Mouse (Mus musculus) kidney, postnatal 0 days (tissue): ENCODE results near the gene Nup210l. TPM values are rescaled to one million over a fixed set of nuclear protein-coding genes. Genes with fewer than 3 reads are reported as not detected.
A peak's percentile ranks its signal among the peaks of the same experiment; 100 is the strongest.

Experiments used
- ATAC-seq: fragments of 200-750 bp; cut with Nextera tagmentation; replicated peaks from 2 replicates; pipeline ENCODE4 v1.8.0; 2017; ENCODE audit warnings: low read depth, moderate number of reproducible peaks, moderate TSS enrichment, moderate library complexity; ENCODE audit not compliant: low FRiP score
- DNase-seq: peaks from one replicate; pipeline ENCODE4 v3.0.0-alpha.2; 2016; ENCODE audit warnings: low spot score
- H3K27ac ChIP-seq: fragments of 300-500 bp; sonication (generic); 2 replicates; pipeline ENCODE4 v1.5.1; 2014; ENCODE audit warnings: mild to moderate bottlenecking
- H3K27me3 ChIP-seq: fragments of 300-500 bp; sonication (generic); 2 replicates; pipeline ENCODE4 v1.6.1; 2014; ENCODE audit warnings: low read length, mixed read lengths; ENCODE audit not compliant: insufficient read depth
- H3K36me3 ChIP-seq: fragments of 300-500 bp; sonication (generic); 2 replicates; pipeline ENCODE4 v1.6.1; 2014; ENCODE audit warnings: low read length, mixed read lengths; ENCODE audit not compliant: insufficient read depth
- H3K4me1 ChIP-seq: fragments of 300-500 bp; sonication (generic); replicated peaks from 2 replicates; pipeline ENCODE4 v1.6.1; 2014; ENCODE audit warnings: antibody characterized with exemption, low read length, mixed read lengths; ENCODE audit not compliant: insufficient read depth
- H3K4me2 ChIP-seq: fragments of 300-500 bp; sonication (generic); 2 replicates; pipeline ENCODE4 v1.6.1; 2014; ENCODE audit warnings: mild to moderate bottlenecking, low read length, moderate library complexity, mixed read lengths
- H3K4me3 ChIP-seq: fragments of 300-500 bp; sonication (generic); replicated peaks from 2 replicates; pipeline ENCODE4 v1.5.1; 2014; ENCODE audit warnings: low read depth, low read length
- H3K9ac ChIP-seq: fragments of 300-500 bp; sonication (generic); 2 replicates; pipeline ENCODE4 v1.6.1; 2014; ENCODE audit warnings: low read depth, low read length
- H3K9me3 ChIP-seq: fragments of 300-500 bp; sonication (generic); replicated peaks from 2 replicates; pipeline ENCODE4 v1.6.1; 2016; ENCODE audit warnings: low read length, inconsistent platforms, mixed read lengths
- CTCF ChIP-seq: IDR thresholded peaks from 2 replicates; pipeline ENCODE4 v1.5.1; 2016; ENCODE audit warnings: antibody characterized with exemption, low read depth, mild to moderate bottlenecking, moderate library complexity
- WGBS: fragments of 180-500 bp; shearing (Covaris S2); extraction: QIAGEN DNeasy Blood & Tissue Kit; methylation state at CpG from one replicate; pipeline ENCODE4 v1.1.7; 2014; 5-methylcytosine and 5-hydroxymethylcytosine counted together
- polyA plus RNA-seq: library from polyadenylated mRNA; unstranded; fragments of >200 nt; fragmentation: Nextera tagmentation; extraction: Ambion mirVana; gene quantifications from 2 replicates; pipeline ENCODE4 v1.2.1, GENCODE M21; 2015

Nup210l gene
- polyA plus RNA-seq, 1 experiment from 2014 or later = 0.12 TPM

DNA sequence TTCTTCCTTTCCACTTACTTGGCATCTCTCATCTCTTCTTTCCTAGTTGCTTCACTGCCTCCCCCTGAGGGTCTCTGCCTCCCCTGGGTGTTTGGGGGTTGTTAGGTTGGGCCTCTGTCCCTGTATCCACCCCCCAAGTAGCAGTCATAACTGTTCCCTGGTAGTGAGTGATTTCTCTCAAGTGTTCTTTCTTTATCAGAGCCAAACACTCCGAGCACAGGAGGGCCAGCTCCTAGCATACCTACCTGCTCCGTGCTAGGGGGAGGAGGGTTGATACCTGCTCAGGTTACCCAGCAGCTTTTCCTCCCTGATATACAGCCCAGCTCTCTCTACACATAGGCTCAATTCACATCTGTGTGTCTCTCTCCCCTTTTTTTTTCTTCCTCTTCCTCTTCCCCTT lies 15.3 kb upstream of the Nup210l start:
- no peaks in the 10 kb centered on the region for H3K9me3 ChIP-seq
- peaks cover 64% of the 10 kb centered on the region for H3K36me3 ChIP-seq
- no peak for DNase-seq
- H3K4me2 ChIP-seq = no peak overlapping the region
- H3K9ac ChIP-seq = no peak overlapping the region
- ATAC-seq = no peak
- H3K27ac ChIP-seq = no peak overlapping the region
- no peaks in the 10 kb centered on the region for H3K27me3 ChIP-seq
- WGBS = 82% methylated on average over 2 of the region's 2 CpGs
- no peak overlapping the region for H3K4me3 ChIP-seq
- TF ChIP-seq CTCF = no peak
- peaks cover 14% of the 10 kb centered on the region; the same call in 1 of the 2 replicates for H3K4me1 ChIP-seq

DNA sequence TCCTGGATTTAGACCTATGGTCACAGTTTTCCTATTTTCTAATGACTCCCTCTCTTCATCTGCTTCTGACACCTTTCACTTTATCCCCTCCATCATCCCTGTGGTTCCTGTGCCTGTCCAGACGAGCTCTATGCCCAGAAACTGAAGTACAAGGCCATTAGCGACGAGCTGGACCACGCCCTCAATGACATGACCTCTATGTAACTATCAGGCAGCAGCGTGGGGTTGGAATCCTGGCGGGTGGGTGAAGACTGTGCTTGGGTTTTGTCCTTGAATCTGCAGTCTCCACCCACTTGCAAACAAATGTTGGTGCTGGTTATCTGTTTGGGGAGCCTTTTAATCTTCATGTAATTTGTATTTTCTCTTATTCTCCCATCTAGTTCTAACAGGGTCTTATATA lies 13.0 kb upstream of the Nup210l start:
- Histone ChIP-seq H3K4me1 (no peaks in the 10 kb centered on the region), H3K36me3 (peaks cover 78% of the 10 kb centered on the region), H3K9me3 (no peaks in the 10 kb centered on the region), H3K9ac (no peak overlapping the region), H3K4me2 (no peak overlapping the region), H3K4me3 (no peak overlapping the region), H3K27ac (no peak overlapping the region), H3K27me3 (no peaks in the 10 kb centered on the region)
- ATAC-seq (no peak), DNase-seq (no peak)
- WGBS = 80% methylated on average over 6 of the region's 6 CpGs
- TF ChIP-seq CTCF = no peak

DNA sequence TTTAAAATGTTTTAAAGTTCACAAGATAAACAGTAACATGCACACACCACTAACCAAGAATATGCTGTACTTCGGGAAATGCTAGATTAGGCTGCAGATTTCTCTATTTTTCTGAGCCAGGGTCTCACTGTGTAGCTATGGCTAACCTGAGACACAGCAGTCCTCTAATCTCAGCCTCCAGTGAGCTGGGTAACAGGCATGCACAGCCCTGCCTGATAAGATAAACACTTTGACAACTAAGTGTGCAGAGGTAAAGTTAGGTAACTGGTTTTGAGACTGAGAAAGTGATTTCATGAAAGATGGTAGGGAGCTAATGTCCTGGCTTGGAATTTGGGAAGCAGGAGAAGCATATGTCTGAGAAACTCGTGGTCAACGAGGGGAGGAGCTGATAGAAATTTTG lies 9.5 kb upstream of the Nup210l start:
- Histone ChIP-seq H3K4me2 (no peak overlapping the region), H3K4me3 (no peak overlapping the region), H3K4me1 (no peaks in the 10 kb centered on the region), H3K9me3 (no peaks in the 10 kb centered on the region), H3K36me3 (peaks cover 54% of the 10 kb centered on the region), H3K27me3 (no peaks in the 10 kb centered on the region), H3K27ac (no peak overlapping the region), H3K9ac (no peak overlapping the region)
- ATAC-seq (no peak), DNase-seq (no peak)
- no peak for TF ChIP-seq CTCF
- 94% methylated on average over 3 of the region's 3 CpGs for WGBS

DNA sequence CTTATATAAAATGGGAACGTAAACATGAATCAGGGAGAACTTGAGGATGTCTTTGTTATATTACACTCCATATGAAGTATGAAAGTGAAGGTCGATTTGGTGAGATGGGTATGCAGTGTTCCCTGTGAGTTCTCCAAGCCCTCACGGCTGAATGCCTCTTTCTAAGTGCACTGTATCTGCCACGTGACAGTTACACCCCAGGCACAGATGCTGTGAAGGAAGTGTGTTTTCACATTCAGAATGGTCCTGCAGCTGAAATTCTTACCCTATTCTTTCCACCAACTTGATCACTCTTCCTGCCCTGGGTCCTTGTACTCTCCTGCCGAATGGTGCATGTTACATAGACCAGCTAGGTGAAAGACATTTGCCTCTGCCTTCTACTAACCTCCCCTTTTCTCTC lies 6.0 kb upstream of the Nup210l start:
- TF ChIP-seq CTCF = no peak
- H3K36me3 ChIP-seq = peaks cover 27% of the 10 kb centered on the region
- no peaks in the 10 kb centered on the region for H3K27me3 ChIP-seq
- H3K4me2 ChIP-seq = no peak overlapping the region
- no peak overlapping the region for H3K4me3 ChIP-seq
- 0 out of 2 replicates have a peak overlapping the region, but pooled peaks have one; percentile 31 for H3K27ac ChIP-seq
- no peaks in the 10 kb centered on the region for H3K9me3 ChIP-seq
- ATAC-seq = no peak
- H3K4me1 ChIP-seq = no peaks in the 10 kb centered on the region
- no peak overlapping the region for H3K9ac ChIP-seq
- WGBS = 74% methylated on average over 5 of the region's 5 CpGs
- DNase-seq = no peak

DNA sequence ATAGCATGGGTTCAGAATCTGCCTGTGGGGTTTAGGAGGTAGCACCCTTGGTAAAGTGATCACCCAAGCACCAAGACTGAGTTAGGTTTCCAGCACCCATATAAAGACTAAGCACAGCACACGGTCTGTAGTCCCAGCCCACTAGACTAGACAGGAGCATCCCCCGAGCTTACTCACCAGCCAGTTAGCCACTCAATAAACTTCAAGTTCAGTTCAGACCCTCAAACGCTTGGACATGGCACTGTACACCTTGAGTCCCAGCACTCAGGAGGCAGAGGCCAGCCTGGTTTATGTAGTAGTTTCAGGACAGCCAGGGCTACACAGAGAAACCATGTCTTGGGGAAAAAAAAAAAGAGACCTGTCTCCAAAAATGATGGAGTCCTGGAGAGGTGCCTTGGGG lies 2.9 kb upstream of the Nup210l start:
- 94% methylated on average over 3 of the region's 3 CpGs for WGBS
- Histone ChIP-seq H3K9me3 (no peaks in the 10 kb centered on the region), H3K4me1 (no peaks in the 10 kb centered on the region), H3K36me3 (0 out of 2 replicates have a peak, but pooled peaks cover 10% of the 10 kb centered on the region), H3K27me3 (no peaks in the 10 kb centered on the region), H3K4me3 (no peak overlapping the region), H3K4me2 (no peak overlapping the region), H3K27ac (no peak overlapping the region), H3K9ac (no peak overlapping the region)
- DNase-seq (no peak), ATAC-seq (no peak)
- TF ChIP-seq CTCF = no peak

DNA sequence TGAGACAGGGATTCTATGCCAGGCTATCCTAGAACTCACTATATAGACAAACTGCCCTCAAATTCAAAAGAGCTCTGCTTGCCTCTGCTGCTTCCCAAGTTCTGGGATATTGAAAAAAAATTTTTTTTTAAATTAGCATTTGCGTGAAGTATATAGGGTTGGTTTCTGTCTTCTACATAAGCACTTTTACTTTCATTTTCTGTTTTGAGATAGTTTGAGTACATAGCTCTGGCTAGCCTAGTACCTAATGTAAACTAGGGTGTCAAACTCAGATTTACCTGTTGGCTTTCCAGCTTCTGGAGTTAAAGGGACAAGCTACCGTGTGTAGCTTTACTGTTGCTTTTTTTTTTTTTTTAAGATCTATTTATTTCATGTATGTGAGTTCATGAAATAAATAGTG lies 2.3 kb upstream of the Nup210l start:
- WGBS = 89% methylated on average over 2 of the region's 2 CpGs
- Histone ChIP-seq H3K9ac (no peak overlapping the region), H3K4me1 (no peaks in the 10 kb centered on the region), H3K4me3 (no peak overlapping the region), H3K9me3 (no peaks in the 10 kb centered on the region), H3K4me2 (no peak overlapping the region), H3K36me3 (0 out of 2 replicates have a peak, but pooled peaks cover 10% of the 10 kb centered on the region), H3K27ac (no peak overlapping the region), H3K27me3 (no peaks in the 10 kb centered on the region)
- DNase-seq (no peak), ATAC-seq (no peak)
- no peak for TF ChIP-seq CTCF

DNA sequence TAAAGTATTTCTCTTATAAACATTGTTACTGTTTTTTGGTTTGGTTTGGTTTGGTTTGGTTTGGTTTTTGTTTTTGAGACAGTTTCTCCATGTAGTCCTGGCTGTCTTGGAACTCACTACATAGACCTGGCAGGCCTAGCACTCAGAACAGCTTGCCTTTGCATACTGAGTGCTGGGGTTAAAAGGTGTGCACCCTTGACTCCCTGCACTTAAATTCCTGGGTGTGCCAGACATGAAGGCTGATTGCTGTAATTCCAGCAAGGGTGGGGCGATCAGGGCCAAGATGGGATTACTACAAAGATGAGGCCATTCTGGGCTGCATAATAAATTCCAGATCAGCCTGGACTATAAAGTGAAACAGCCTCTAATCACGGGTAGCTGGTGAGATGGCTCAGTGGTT lies 1.7 kb upstream of the Nup210l start:
- no peak overlapping the region for H3K9ac ChIP-seq
- no peak overlapping the region for H3K4me3 ChIP-seq
- H3K27ac ChIP-seq = no peak overlapping the region
- 0 out of 2 replicates have a peak, but pooled peaks cover 10% of the 10 kb centered on the region for H3K36me3 ChIP-seq
- no peaks in the 10 kb centered on the region for H3K9me3 ChIP-seq
- TF ChIP-seq CTCF = no peak
- H3K27me3 ChIP-seq = no peaks in the 10 kb centered on the region
- WGBS = 54% methylated on average over 2 of the region's 2 CpGs
- ATAC-seq = no peak
- H3K4me1 ChIP-seq = no peaks in the 10 kb centered on the region
- DNase-seq = no peak
- no peak overlapping the region for H3K4me2 ChIP-seq
